Mouse (Mus musculus): ENCODE results near the gene Mep1a. TPM values are rescaled to one million over a fixed set of nuclear protein-coding genes. Genes with fewer than 3 reads are reported as not detected.
"Not testable (repeated sequence)": the region's sequence is repeated elsewhere in the genome, so short reads cannot be mapped to it uniquely, and the experiment has no call there.

The Mep1a gene
- total RNA-seq (2021): 0.15 TPM in 1 of 2 replicates, not detected in the other
- long read RNA-seq, experiment 1: 0 reads
- long read RNA-seq, experiment 2, partial matches to known transcripts: 0 of 1 reads
- long read RNA-seq, experiment 2, other reads (novel, unspliced or antisense): 0 of 1 reads

GRCm38 (mm10) chr17:43502592-43502991 lies at the start of gene Mep1a:
Mep1a (minus strand) TSS chr17:43502812.
- no peak for DNase-seq

GRCm38 (mm10) chr17:43551122-43551630 lies 48.6 kb upstream of the Mep1a start:
- DNase-seq: no peak

GRCm38 (mm10) chr17:43544040-43544439 lies 41.4 kb upstream of the Mep1a start:
- DNase-seq: no peak

GRCm38 (mm10) chr17:43543539-43543938 lies 40.9 kb upstream of the Mep1a start, which contains the start of gene Ankrd66:
Ankrd66 (minus strand) TSS chr17:43543639.
- DNase-seq: no peak

- no peak for DNase-seq
Observed at GRCm38 (mm10) chr17:43538767-43539166, 36.2 kb upstream of the Mep1a start.

GRCm38 (mm10) chr17:43536841-43537240 lies 34.2 kb upstream of the Mep1a start:
- not testable (repeated sequence) for DNase-seq

- peak; percentile 49 for DNase-seq
Observed at GRCm38 (mm10) chr17:43534362-43535222, 32.0 kb upstream of the Mep1a start.

GRCm38 (mm10) chr17:43531192-43531591 lies 28.6 kb upstream of the Mep1a start:
- DNase-seq: no peak

- peak; percentile 24 for DNase-seq
Observed at GRCm38 (mm10) chr17:43530507-43530906, 27.9 kb upstream of the Mep1a start.

GRCm38 (mm10) chr17:43520166-43520565 lies 17.6 kb upstream of the Mep1a start:
- no peak for DNase-seq

GRCm38 (mm10) chr17:43518644-43519409 lies 16.2 kb upstream of the Mep1a start:
- peak; percentile 73 for DNase-seq

- no peak for DNase-seq
Observed at GRCm38 (mm10) chr17:43510782-43511181, 8.2 kb upstream of the Mep1a start.

GRCm38 (mm10) chr17:43504594-43504934 lies 2.0 kb upstream of the Mep1a start:
- DNase-seq: no peak

- no peak for DNase-seq
Observed at GRCm38 (mm10) chr17:43503861-43504593, 1.4 kb upstream of the Mep1a start.

GRCm38 (mm10) chr17:43501631-43502030 lies 981 bp downstream of the Mep1a start:
- no peak for DNase-seq

GRCm38 (mm10) chr17:43501223-43501622 lies 1.4 kb downstream of the Mep1a start:
- DNase-seq: no peak

- no peak for DNase-seq
Observed at GRCm38 (mm10) chr17:43500513-43500912, 2.1 kb downstream of the Mep1a start.

GRCm38 (mm10) chr17:43497521-43497920 lies 5.1 kb downstream of the Mep1a start:
- no peak for DNase-seq

- DNase-seq: no peak
Observed at GRCm38 (mm10) chr17:43495502-43495901, 7.1 kb downstream of the Mep1a start.

- not testable (repeated sequence) for DNase-seq
Observed at GRCm38 (mm10) chr17:43490371-43490770, 12.2 kb downstream of the Mep1a start.

GRCm38 (mm10) chr17:43488439-43489151 lies 14.0 kb downstream of the Mep1a start:
- peak; percentile 6 for DNase-seq

Measured in adrenal gland, postnatal 14 days (tissue).